Comparison of ENCODE assay signal across 23 mouse cellular contexts in the genomic region with DNA sequence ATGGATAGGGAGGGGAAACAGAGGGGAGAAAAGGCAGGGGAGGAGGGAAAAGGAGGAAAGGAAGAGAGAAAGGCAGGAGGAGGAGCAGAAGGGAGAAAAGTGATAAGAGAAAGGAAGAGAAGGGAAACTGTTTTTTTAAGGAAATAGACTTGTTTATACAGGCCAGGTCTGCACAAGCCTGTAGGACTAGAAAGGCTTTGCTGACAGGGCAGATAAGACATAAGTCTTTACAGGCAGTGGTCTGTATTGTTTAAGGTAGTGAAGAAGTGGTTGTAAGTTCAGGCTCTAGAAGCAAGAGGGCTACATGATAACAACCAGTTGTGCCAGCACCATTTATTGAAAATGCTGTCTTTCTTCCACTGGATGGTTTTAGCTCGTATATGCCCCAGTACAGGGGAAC.
"Had no signal": no experiment of that assay in that cellular context is flagged by ENCODE, and none has a peak within 500 bp of the region (broad histone marks: within the 10 kb centered on the region; RNA-seq: fewer than 3 reads in every experiment).

No protein-coding gene starts in this region.

- ATAC-seq: forebrain, postnatal 0 days; hindbrain, postnatal 0 days; intestine, embryonic 16.5 days; liver, embryonic 12.5 days had no signal

- H3K36me3 ChIP-seq: heart, embryonic 13.5 days; hindbrain, embryonic 13.5 days; hindbrain, embryonic 15.5 days; kidney, embryonic 15.5 days; limb, embryonic 13.5 days; limb, embryonic 15.5 days; liver, embryonic 12.5 days had no signal

- H3K4me3 ChIP-seq: heart, adult 2 months; heart, embryonic 13.5 days; hindbrain, embryonic 13.5 days; hindbrain, embryonic 15.5 days; kidney, embryonic 15.5 days; limb, embryonic 13.5 days; limb, embryonic 15.5 days; liver, embryonic 12.5 days had no signal

- H3K9ac ChIP-seq: forebrain, postnatal 0 days; heart, embryonic 13.5 days; hindbrain, embryonic 13.5 days; hindbrain, embryonic 15.5 days; kidney, embryonic 15.5 days; limb, embryonic 13.5 days; limb, embryonic 15.5 days; liver, embryonic 12.5 days; liver, embryonic 14.5 days had no signal

- H3K4me1 ChIP-seq: heart, embryonic 13.5 days; hindbrain, embryonic 13.5 days; hindbrain, embryonic 15.5 days; kidney, embryonic 15.5 days; limb, embryonic 13.5 days; liver, embryonic 12.5 days had no signal

- H3K4me2 ChIP-seq: heart, embryonic 13.5 days; hindbrain, embryonic 13.5 days; hindbrain, embryonic 15.5 days; kidney, embryonic 15.5 days; limb, embryonic 13.5 days; limb, embryonic 15.5 days; liver, embryonic 12.5 days had no signal

- H3K27me3 ChIP-seq: heart, embryonic 13.5 days; hindbrain, embryonic 13.5 days; hindbrain, embryonic 15.5 days; kidney, embryonic 15.5 days; limb, embryonic 13.5 days; limb, embryonic 15.5 days; liver, embryonic 12.5 days had no signal

- H3K9me3 ChIP-seq: heart, embryonic 13.5 days; hindbrain, embryonic 13.5 days; hindbrain, embryonic 15.5 days; kidney, embryonic 15.5 days; limb, embryonic 13.5 days; limb, embryonic 15.5 days; liver, embryonic 12.5 days had no signal

- H3K27ac ChIP-seq: heart, adult 2 months; heart, embryonic 13.5 days; hindbrain, embryonic 13.5 days; hindbrain, embryonic 15.5 days; hindbrain, postnatal 0 days; kidney, embryonic 15.5 days; kidney, postnatal 0 days; limb, embryonic 13.5 days; limb, embryonic 15.5 days; liver, embryonic 12.5 days; liver, embryonic 14.5 days had no signal

- DNase-seq: forebrain, postnatal 0 days; gastrocnemius, postnatal 14 days; gastrocnemius, postnatal 36 days; heart, adult 2 months; kidney, adult 11 months; kidney, adult 2 months; kidney, adult 9 months; kidney, postnatal 14 days; kidney, postnatal 36 days; layer of hippocampus, adult 9-11 months; layer of hippocampus, postnatal 36 days; left cerebral cortex, postnatal 4 days had no signal
